9 mouse cellular contexts compared by ENCODE assay signal in the genomic region with DNA sequence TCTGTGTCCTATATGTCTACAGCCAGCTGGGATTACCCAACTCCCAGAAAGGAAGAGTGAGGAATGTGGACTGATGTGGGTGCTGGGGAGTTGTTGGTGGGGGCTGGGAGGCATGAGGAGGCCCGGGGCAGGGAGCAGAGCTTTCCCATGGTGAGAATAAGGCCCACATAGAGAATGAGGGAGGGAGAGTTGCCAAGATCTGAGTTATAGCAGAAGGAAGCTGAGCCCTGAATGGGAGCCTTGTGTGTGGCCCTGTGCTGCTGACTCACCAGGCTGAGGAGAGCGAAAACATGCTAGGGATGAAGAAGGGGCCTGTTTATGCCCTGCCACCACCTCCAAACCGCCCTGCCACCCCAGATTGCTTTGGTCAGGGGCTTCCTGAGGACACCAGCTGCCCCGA. TPM values are rescaled to one million over a fixed set of nuclear protein-coding genes. Genes with fewer than 3 reads are reported as not detected.
DNase-seq lines count a peak whose midpoint lies in the region; ATAC-seq and TF ChIP-seq lines count a peak whose summit lies in the region.
"Had no signal": no experiment of that assay in that cellular context is flagged by ENCODE, and none has a peak within 500 bp of the region (broad histone marks: within the 10 kb centered on the region; RNA-seq: fewer than 3 reads in every experiment).

No protein-coding gene starts in this region.

- no peaks in the 10 kb centered on the region for H3K79me2 ChIP-seq in C2C12 (ENCODE audit: control insufficient read depth, insufficient read depth)

- peak overlapping the region; percentile 47 for H3ac ChIP-seq in C2C12 (ENCODE audit: control insufficient read depth, insufficient read length, low read depth)

- H3K27ac ChIP-seq in forebrain, embryonic 10.5 days, result peak overlapping the region; percentile 7; the same call in 1 of the 2 replicates
- no peak overlapping the region for H3K27ac ChIP-seq in forebrain, embryonic 11.5 days (ENCODE audit: low read depth, low read length)
- H3K27ac ChIP-seq in embryonic facial prominence, embryonic 15.5 days (replicated peaks), result peak overlapping the region; percentile 83
- peak overlapping the region; percentile 65 for H3K27ac ChIP-seq in hindbrain, embryonic 16.5 days (ENCODE audit: low read depth, low read length)
- H3K27ac ChIP-seq in stomach, postnatal 0 days (replicated peaks), result peak overlapping the region; percentile 89

- H3K27me3 ChIP-seq in forebrain, embryonic 10.5 days (ENCODE audit: poor library complexity, severe bottlenecking), result no peaks in the 10 kb centered on the region
- no peaks in the 10 kb centered on the region for H3K27me3 ChIP-seq in forebrain, embryonic 11.5 days (ENCODE audit: control insufficient read depth, insufficient read depth, low read length)
- no peaks in the 10 kb centered on the region for H3K27me3 ChIP-seq in C2C12 (ENCODE audit: control insufficient read depth, insufficient read depth, insufficient read length)
- H3K27me3 ChIP-seq in embryonic facial prominence, embryonic 15.5 days, result no peaks in the 10 kb centered on the region
- no peaks in the 10 kb centered on the region for H3K27me3 ChIP-seq in hindbrain, embryonic 16.5 days (replicated peaks; ENCODE audit: control insufficient read depth, insufficient read depth, low read length)
- no peaks in the 10 kb centered on the region for H3K27me3 ChIP-seq in stomach, postnatal 0 days (ENCODE audit: control insufficient read depth, insufficient read depth, low read length)

- ATAC-seq in forebrain, embryonic 11.5 days (replicated peaks; ENCODE audit: low FRiP score), result no peak
- peak; percentile 66; the same call in 1 of the 2 replicates for ATAC-seq in embryonic facial prominence, embryonic 15.5 days (ENCODE audit: insufficient number of reproducible peaks, low FRiP score, low TSS enrichment, low read depth)
- peak; percentile 89 for ATAC-seq in hindbrain, embryonic 16.5 days
- peak; percentile 69 for ATAC-seq in stomach, postnatal 0 days (ENCODE audit: low FRiP score, low TSS enrichment)

- TF ChIP-seq CTCF in C2C12 (IDR thresholded peaks at IDR 0.05; ENCODE audit: control insufficient read depth, insufficient read depth, insufficient read length), result no peak
- TF ChIP-seq CTCF in stomach, postnatal 0 days (IDR thresholded peaks at IDR 0.05; ENCODE audit: low read depth), result no peak

- H3K4me2 ChIP-seq in forebrain, embryonic 11.5 days (ENCODE audit: low read depth, low read length, severe bottlenecking), result no peak overlapping the region
- 0 out of 2 replicates have a peak overlapping the region, but pooled peaks have one; percentile 17 for H3K4me2 ChIP-seq in embryonic facial prominence, embryonic 15.5 days (replicated peaks)
- no peak overlapping the region for H3K4me2 ChIP-seq in hindbrain, embryonic 16.5 days (ENCODE audit: low read length)
- no peak overlapping the region for H3K4me2 ChIP-seq in stomach, postnatal 0 days (replicated peaks; ENCODE audit: low read depth)

- DNase-seq in forebrain, embryonic 10.5 days (ENCODE audit: extremely low spot score, low spot score), result no peak
- DNase-seq in forebrain, embryonic 11.5 days (ENCODE audit: low spot score), result no peak
- DNase-seq in lung, postnatal 10 days, result peak; percentile 62
- peak; percentile 38 for DNase-seq in stomach, postnatal 0 days (ENCODE audit: low spot score)
- no peak for DNase-seq in gastrocnemius, adult 18-20 months (ENCODE audit: low spot score)

- H3K9me3 ChIP-seq in forebrain, embryonic 10.5 days, result no peaks in the 10 kb centered on the region
- H3K9me3 ChIP-seq in forebrain, embryonic 11.5 days (ENCODE audit: control insufficient read depth, low read length), result no peaks in the 10 kb centered on the region
- no peaks in the 10 kb centered on the region for H3K9me3 ChIP-seq in embryonic facial prominence, embryonic 15.5 days (replicated peaks)
- H3K9me3 ChIP-seq in hindbrain, embryonic 16.5 days (ENCODE audit: control insufficient read depth, low read length), result no peaks in the 10 kb centered on the region
- no peaks in the 10 kb centered on the region for H3K9me3 ChIP-seq in stomach, postnatal 0 days (ENCODE audit: control insufficient read depth, low read length)

- no peaks in the 10 kb centered on the region for H3K36me3 ChIP-seq in forebrain, embryonic 10.5 days (replicated peaks)
- no peaks in the 10 kb centered on the region for H3K36me3 ChIP-seq in forebrain, embryonic 11.5 days (ENCODE audit: control insufficient read depth, insufficient read depth, low read length)
- no peaks in the 10 kb centered on the region for H3K36me3 ChIP-seq in C2C12 (ENCODE audit: control insufficient read depth, insufficient read depth)
- H3K36me3 ChIP-seq in embryonic facial prominence, embryonic 15.5 days, result no peaks in the 10 kb centered on the region
- no peaks in the 10 kb centered on the region for H3K36me3 ChIP-seq in hindbrain, embryonic 16.5 days (ENCODE audit: control insufficient read depth, insufficient read depth, low read length)
- no peaks in the 10 kb centered on the region for H3K36me3 ChIP-seq in stomach, postnatal 0 days (ENCODE audit: control insufficient read depth, insufficient read depth, low read length)

- H3K9ac ChIP-seq in forebrain, embryonic 11.5 days (ENCODE audit: low read length), result no peak overlapping the region
- H3K9ac ChIP-seq in embryonic facial prominence, embryonic 15.5 days, result no peak overlapping the region
- H3K9ac ChIP-seq in hindbrain, embryonic 16.5 days (ENCODE audit: low read depth, low read length), result peak overlapping the region; percentile 19; the same call in 1 of the 2 replicates
- H3K9ac ChIP-seq in stomach, postnatal 0 days (ENCODE audit: low read length), result peak overlapping the region; percentile 41

- H3K4me1 ChIP-seq in forebrain, embryonic 10.5 days, result peaks cover 36% of the 10 kb centered on the region
- H3K4me1 ChIP-seq in forebrain, embryonic 11.5 days (replicated peaks; ENCODE audit: control insufficient read depth, insufficient read depth, low read length), result peaks cover 11% of the 10 kb centered on the region
- H3K4me1 ChIP-seq in embryonic facial prominence, embryonic 15.5 days, result peaks cover 34% of the 10 kb centered on the region
- H3K4me1 ChIP-seq in hindbrain, embryonic 16.5 days (ENCODE audit: control insufficient read depth, insufficient read depth, low read depth, low read length), result peaks cover 7% of the 10 kb centered on the region
- peaks cover 5% of the 10 kb centered on the region; the same call in 1 of the 2 replicates for H3K4me1 ChIP-seq in stomach, postnatal 0 days (replicated peaks; ENCODE audit: control insufficient read depth, insufficient read depth)

- no peak for TF ChIP-seq EP300 in stomach, postnatal 0 days (optimal IDR thresholded peaks at IDR 0.05)

- H3K4me3 ChIP-seq in forebrain, embryonic 10.5 days, result no peak overlapping the region
- no peak overlapping the region for H3K4me3 ChIP-seq in forebrain, embryonic 11.5 days (ENCODE audit: low read depth, low read length)
- H3K4me3 ChIP-seq in C2C12 (ENCODE audit: insufficient read depth, poor library complexity, severe bottlenecking), result no peak overlapping the region
- no peak overlapping the region for H3K4me3 ChIP-seq in embryonic facial prominence, embryonic 15.5 days (replicated peaks)
- H3K4me3 ChIP-seq in hindbrain, embryonic 16.5 days (ENCODE audit: low read length), result no peak overlapping the region
- H3K4me3 ChIP-seq in stomach, postnatal 0 days (ENCODE audit: low read depth, low read length), result no peak overlapping the region

- H3K79me3 ChIP-seq in C2C12 (ENCODE audit: low read depth), result no peaks in the 10 kb centered on the region

- WGBS in forebrain, embryonic 10.5 days, result 55% methylated on average over 4 of the region's 4 CpGs
- WGBS in forebrain, embryonic 11.5 days, result 63% methylated on average over 4 of the region's 4 CpGs
- 24% methylated on average over 4 of the region's 4 CpGs for WGBS in embryonic facial prominence, embryonic 15.5 days
- WGBS in hindbrain, embryonic 16.5 days, result 31% methylated on average over 4 of the region's 4 CpGs
- WGBS in stomach, postnatal 0 days, result 21% methylated on average over 4 of the region's 4 CpGs

TF ChIP-seq in C2C12, 6 proteins besides CTCF, POLR2A, EP300 and RAD21:
- TF ChIP-seq MYOD1 (IDR thresholded peaks at IDR 0.05; ENCODE audit: control insufficient read depth, insufficient read length, low read depth) (no peak), MAX (IDR thresholded peaks at IDR 0.05) (no peak), USF1 (IDR thresholded peaks at IDR 0.05; ENCODE audit: low read depth) (no peak), FOSL1 (IDR thresholded peaks at IDR 0.05; ENCODE audit: insufficient read depth, low read length, poor library complexity, severe bottlenecking) (no peak), MYOG (IDR thresholded peaks at IDR 0.05; ENCODE audit: control insufficient read depth, extremely low read depth, insufficient read length) (no peak), CEBPB (IDR thresholded peaks at IDR 0.05; ENCODE audit: low read depth) (no peak)
TF ChIP-seq in C2C12: peak in this region for 0.

RNA-seq across cellular contexts. Expression of a gene that starts 32.1 kb away (rescaled TPM):
- polyA plus RNA-seq in forebrain, embryonic 10.5 days (2016; fragmentation: Nextera tagmentation; extraction: Ambion mirVana), result 0.58 and 0.68 TPM in 2 replicates
- 1.2 and 1.4 TPM in 2 replicates for polyA plus RNA-seq in forebrain, embryonic 11.5 days (2014; fragmentation: Nextera tagmentation; extraction: Ambion mirVana)
- 0.08 TPM for polyA plus RNA-seq in C2C12 (2012; fragmentation: generic; extraction: Trizol)
- 1.3 and 1.6 TPM in 2 replicates for polyA plus RNA-seq in embryonic facial prominence, embryonic 15.5 days (2015; fragmentation: Nextera tagmentation; extraction: Ambion mirVana)
- polyA plus RNA-seq in hindbrain, embryonic 16.5 days (2015; fragmentation: Nextera tagmentation; extraction: Ambion mirVana), result 0.78 and 0.80 TPM in 2 replicates
- 1.3 and 1.5 TPM in 2 replicates for polyA plus RNA-seq in stomach, postnatal 0 days (2015; fragmentation: Nextera tagmentation; extraction: Ambion mirVana)
- total RNA-seq in gastrocnemius, adult 18-20 months (2021), result under 1 TPM; 0.21 to 0.31 TPM
- total RNA-seq: hematopoietic stem cell, adult 5-6 weeks had no signal

RNA-seq across cellular contexts. Expression of a gene that starts 59.1 kb away (rescaled TPM):
- polyA plus RNA-seq in forebrain, embryonic 10.5 days (2016; fragmentation: Nextera tagmentation; extraction: Ambion mirVana), result 34.3 and 36.7 TPM in 2 replicates
- 49.4 and 50.4 TPM in 2 replicates for polyA plus RNA-seq in forebrain, embryonic 11.5 days (2014; fragmentation: Nextera tagmentation; extraction: Ambion mirVana)
- 11.2 TPM for polyA plus RNA-seq in C2C12 (2012; fragmentation: generic; extraction: Trizol)
- 25.9 and 29.9 TPM in 2 replicates for polyA plus RNA-seq in embryonic facial prominence, embryonic 15.5 days (2015; fragmentation: Nextera tagmentation; extraction: Ambion mirVana)
- 40.6 and 49.4 TPM in 2 replicates for polyA plus RNA-seq in hindbrain, embryonic 16.5 days (2015; fragmentation: Nextera tagmentation; extraction: Ambion mirVana)
- polyA plus RNA-seq in stomach, postnatal 0 days (2015; fragmentation: Nextera tagmentation; extraction: Ambion mirVana), result 15.5 and 17.5 TPM in 2 replicates
- total RNA-seq in gastrocnemius, adult 18-20 months (2021), result 1 to 10 TPM; 5.8 to 6.3 TPM

Comparison
In these comparisons a context has a peak if more than half of its experiments do, and no peak if none do; other contexts are left out.
1. DNase-seq: peak in lung, postnatal 10 days (single experiment) and stomach, postnatal 0 days (single experiment); none in forebrain, embryonic 10.5 days (single experiment), forebrain, embryonic 11.5 days (single experiment) and gastrocnemius, adult 18-20 months (single experiment).
2. H3K9ac ChIP-seq: peak in hindbrain, embryonic 16.5 days (single experiment) and stomach, postnatal 0 days (single experiment); none in forebrain, embryonic 11.5 days (single experiment) and embryonic facial prominence, embryonic 15.5 days (single experiment).